Mouse (Mus musculus) midbrain, postnatal 0 days (tissue): ENCODE measurements around the gene Gsk3a. TPM values are rescaled to one million over a fixed set of nuclear protein-coding genes. Genes with fewer than 3 reads are reported as not detected.

Experiments
- ATAC-seq: fragments of 200-750 bp; cut with Nextera tagmentation; 2 replicates; pipeline ENCODE4 v1.8.0; 2017; ENCODE audit warnings: moderate number of reproducible peaks, mild to moderate bottlenecking, moderate TSS enrichment, moderate library complexity; ENCODE audit not compliant: low FRiP score
- DNase-seq: peaks from one replicate; pipeline ENCODE4 v3.0.0-alpha.2; 2015; ENCODE audit warnings: low spot score
- H3K27ac ChIP-seq: fragments of 300-500 bp; sonication (generic); 2 replicates; pipeline ENCODE4 v1.5.1; 2014; ENCODE audit warnings: low read depth, mild to moderate bottlenecking, low read length, mixed read lengths
- H3K27me3 ChIP-seq: fragments of 300-500 bp; sonication (generic); 2 replicates; pipeline ENCODE4 v1.6.1; 2014; ENCODE audit warnings: low read length, control low read depth, mixed read lengths; ENCODE audit not compliant: insufficient read depth
- H3K36me3 ChIP-seq: fragments of 300-500 bp; sonication (generic); 2 replicates; pipeline ENCODE4 v1.6.1; 2014; ENCODE audit warnings: low read length, control low read depth, mixed read lengths; ENCODE audit not compliant: insufficient read depth
- H3K4me1 ChIP-seq: fragments of 300-500 bp; sonication (generic); 2 replicates; pipeline ENCODE4 v1.6.1; 2014; ENCODE audit warnings: mild to moderate bottlenecking, control low read depth, antibody characterized with exemption, low read length, mixed read lengths; ENCODE audit not compliant: insufficient read depth
- H3K4me2 ChIP-seq: fragments of 300-500 bp; sonication (generic); 2 replicates; pipeline ENCODE4 v1.6.1; 2014; ENCODE audit warnings: low read depth, mild to moderate bottlenecking, low read length, mixed read lengths; ENCODE audit not compliant: poor library complexity, severe bottlenecking
- H3K4me3 ChIP-seq: fragments of 300-500 bp; sonication (generic); 2 replicates; pipeline ENCODE4 v1.5.1; 2014; ENCODE audit warnings: low read depth, mild to moderate bottlenecking, low read length, moderate library complexity
- H3K9ac ChIP-seq: fragments of 300-500 bp; sonication (generic); replicated peaks from 2 replicates; pipeline ENCODE4 v1.6.1; 2014; ENCODE audit warnings: mild to moderate bottlenecking, low read length, moderate library complexity, mixed read lengths; ENCODE audit not compliant: poor library complexity, severe bottlenecking
- H3K9me3 ChIP-seq: fragments of 300-500 bp; sonication (generic); 2 replicates; pipeline ENCODE4 v1.6.1; 2016; ENCODE audit warnings: low read length, control low read depth
- CTCF ChIP-seq: IDR thresholded peaks from 2 replicates; pipeline ENCODE4 v1.5.1; 2016; ENCODE audit warnings: antibody characterized with exemption, mild to moderate bottlenecking
- WGBS: fragments of 180-500 bp; shearing (Covaris S2); extraction: QIAGEN DNeasy Blood & Tissue Kit; methylation state at CpG from one replicate; pipeline ENCODE4 v1.1.7; 2014; 5-methylcytosine and 5-hydroxymethylcytosine counted together
- polyA plus RNA-seq: library from polyadenylated mRNA; unstranded; fragments of >200 nt; fragmentation: Nextera tagmentation; extraction: Ambion mirVana; gene quantifications from 2 replicates; pipeline ENCODE4 v1.2.1, GENCODE M21; 2015
- total RNA-seq: library from RNA; depleted of rRNA; stranded (reverse); fragments of >200 nt; gene quantifications from 2 replicates; pipeline ENCODE4 v1.2.3, GENCODE M21; 2014

Gene Gsk3a
- total and polyA plus RNA-seq, 2 experiments from 2014 or later = 20.6 to 169 TPM

DNA sequence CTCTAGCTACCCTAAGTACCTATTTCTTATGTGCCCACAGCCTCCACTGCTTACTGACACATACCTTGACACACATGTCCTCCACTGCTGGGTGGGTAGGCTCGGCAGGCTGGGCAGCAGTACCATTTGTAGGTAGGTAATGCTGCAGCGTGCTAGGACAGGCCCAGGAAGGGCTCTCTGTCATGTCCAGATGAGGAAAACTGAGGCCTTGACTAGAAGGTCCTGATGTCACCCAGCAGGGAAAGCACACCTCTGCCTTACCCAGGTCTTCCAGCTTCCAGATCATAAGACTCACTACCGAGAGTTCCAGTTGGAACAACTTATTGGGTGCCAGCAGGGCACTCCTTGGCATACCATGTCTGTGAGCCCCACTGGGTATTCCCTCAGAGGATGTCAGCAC, 37.3 kb upstream of the Gsk3a start:
- Histone ChIP-seq H3K27ac (no peak overlapping the region), H3K4me3 (no peak overlapping the region), H3K27me3 (no peaks in the 10 kb centered on the region), H3K9me3 (no peaks in the 10 kb centered on the region), H3K4me2 (no peak overlapping the region), H3K36me3 (peaks cover 45% of the 10 kb centered on the region), H3K4me1 (peaks cover 18% of the 10 kb centered on the region; the same call in 1 of the 2 replicates), H3K9ac (no peak overlapping the region)
- no peak for ATAC-seq
- 91% methylated on average over 3 of the region's 3 CpGs for WGBS
- no peak for DNase-seq
- no peak for TF ChIP-seq CTCF

- Histone ChIP-seq H3K9me3 (no peaks in the 10 kb centered on the region), H3K4me2 (no peak overlapping the region), H3K4me1 (peaks cover 16% of the 10 kb centered on the region; the same call in 1 of the 2 replicates), H3K36me3 (peaks cover 45% of the 10 kb centered on the region), H3K9ac (no peak overlapping the region), H3K27me3 (no peaks in the 10 kb centered on the region), H3K4me3 (no peak overlapping the region), H3K27ac (no peak overlapping the region)
- ATAC-seq = no peak
- WGBS = 59% methylated on average over 5 of the region's 5 CpGs
- TF ChIP-seq CTCF = no peak
- DNase-seq = no peak
Observed at GRCm38 (mm10) chr7:25274571-25274970, 36.9 kb upstream of the Gsk3a start.

DNA sequence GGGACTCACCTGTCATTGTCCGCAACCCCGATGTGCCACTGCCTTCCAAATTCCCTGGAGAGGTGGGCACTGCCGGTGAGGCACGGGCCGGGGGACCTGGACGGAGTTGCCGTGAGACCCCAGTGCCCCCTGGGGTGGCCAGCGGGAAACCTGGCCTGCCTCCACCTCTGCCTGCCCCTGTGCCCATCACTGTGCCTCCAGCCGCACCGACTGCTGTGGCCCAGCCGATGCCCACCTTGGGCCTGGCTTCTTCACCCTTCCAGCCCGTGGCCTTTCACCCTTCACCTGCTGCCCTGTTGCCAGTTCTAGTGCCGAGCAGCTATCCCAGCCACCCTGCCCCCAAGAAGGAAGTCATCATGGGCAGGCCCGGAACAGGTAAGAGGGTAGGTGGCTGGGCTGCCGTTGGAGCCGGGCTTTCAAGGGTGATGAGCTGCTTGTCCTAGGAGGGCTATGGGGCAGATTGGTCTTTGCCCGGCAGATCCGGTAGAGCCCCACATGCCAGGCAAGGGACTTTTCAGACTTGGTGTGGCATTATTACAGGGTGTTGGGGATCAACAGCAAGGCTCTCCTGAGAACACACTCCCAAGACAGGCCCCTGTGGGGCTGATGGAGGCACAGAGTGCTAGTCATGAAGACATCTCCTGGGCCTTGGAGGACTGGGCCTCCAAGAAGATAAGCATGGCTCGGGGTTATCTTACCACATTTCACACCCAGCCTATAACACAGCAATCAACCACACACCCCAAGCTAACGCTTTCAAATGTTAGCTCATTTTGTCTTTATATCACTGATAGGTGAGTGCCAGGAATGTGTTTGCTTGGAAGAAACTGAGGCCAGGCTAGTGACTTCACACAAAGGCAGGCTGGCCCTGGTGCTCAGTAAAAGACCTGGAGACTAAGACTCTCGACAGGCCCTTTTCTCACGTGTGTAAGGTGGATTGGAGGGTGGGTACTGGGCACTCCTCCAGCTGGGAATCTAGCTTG, 35.9 kb upstream of the Gsk3a start:
- no peaks in the 10 kb centered on the region for H3K27me3 ChIP-seq
- WGBS = 93% methylated on average over 22 of the region's 22 CpGs

GRCm38 (mm10) chr7:25272445-25273258, 35.0 kb upstream of the Gsk3a start:
- no peak overlapping the region for H3K9ac ChIP-seq
- WGBS = 91% methylated on average over 38 of the region's 38 CpGs
- H3K4me2 ChIP-seq = no peak overlapping the region
- no peak for ATAC-seq
- H3K27me3 ChIP-seq = no peaks in the 10 kb centered on the region
- H3K36me3 ChIP-seq = peaks cover 45% of the 10 kb centered on the region
- H3K9me3 ChIP-seq = no peaks in the 10 kb centered on the region
- TF ChIP-seq CTCF = no peak
- H3K4me3 ChIP-seq = no peak overlapping the region
- H3K27ac ChIP-seq = no peak overlapping the region
- peaks cover 9% of the 10 kb centered on the region; the same call in 1 of the 2 replicates for H3K4me1 ChIP-seq
- DNase-seq = no peak

More for the DNA sequence above, 35.9 kb upstream of the Gsk3a start:
- no peak overlapping the region for H3K9ac ChIP-seq
- peaks cover 13% of the 10 kb centered on the region; the same call in 1 of the 2 replicates for H3K4me1 ChIP-seq
- ATAC-seq (no peak), DNase-seq (no peak)
- TF ChIP-seq CTCF = no peak
- H3K4me3 ChIP-seq = no peak overlapping the region
- no peak overlapping the region for H3K4me2 ChIP-seq
- H3K9me3 ChIP-seq = no peaks in the 10 kb centered on the region
- peaks cover 45% of the 10 kb centered on the region for H3K36me3 ChIP-seq
- H3K27ac ChIP-seq = no peak overlapping the region

GRCm38 (mm10) chr7:25271651-25272444, 34.2 kb upstream of the Gsk3a start:
- H3K27ac ChIP-seq = no peak overlapping the region
- WGBS = 88% methylated on average over 30 of the region's 30 CpGs
- no peak for DNase-seq

More at GRCm38 (mm10) chr7:25271651-25272444, 34.2 kb upstream of the Gsk3a start:
- H3K4me1 ChIP-seq = peaks cover 6% of the 10 kb centered on the region; the same call in 1 of the 2 replicates
- H3K4me2 ChIP-seq = no peak overlapping the region
- no peak for ATAC-seq
- H3K27me3 ChIP-seq = no peaks in the 10 kb centered on the region
- H3K9me3 ChIP-seq = no peaks in the 10 kb centered on the region
- no peak overlapping the region for H3K4me3 ChIP-seq
- H3K36me3 ChIP-seq = peaks cover 45% of the 10 kb centered on the region
- H3K9ac ChIP-seq = no peak overlapping the region
- no peak for TF ChIP-seq CTCF
